Mouse (Mus musculus) midbrain, embryonic 16.5 days (tissue): ENCODE data around the gene Lancl3. TPM values are rescaled to one million over a fixed set of nuclear protein-coding genes. Genes with fewer than 3 reads are reported as not detected.

Experiments
- ATAC-seq: fragments of 200-750 bp; cut with Nextera tagmentation; 2 replicates; pipeline ENCODE4 v1.8.0; 2017; ENCODE audit warnings: moderate TSS enrichment
- H3K27ac ChIP-seq: fragments of 300-500 bp; sonication (generic); 2 replicates; pipeline ENCODE4 v1.5.1; 2014; ENCODE audit warnings: mild to moderate bottlenecking, low read length, mixed read lengths
- H3K27me3 ChIP-seq: fragments of 300-500 bp; sonication (generic); 2 replicates; pipeline ENCODE4 v1.6.1; 2014; ENCODE audit warnings: low read depth, low read length, mixed read lengths; ENCODE audit not compliant: control insufficient read depth, insufficient read depth
- H3K36me3 ChIP-seq: fragments of 300-500 bp; sonication (generic); 2 replicates; pipeline ENCODE4 v1.6.1; 2014; ENCODE audit warnings: mild to moderate bottlenecking, low read length, moderate library complexity, mixed read lengths; ENCODE audit not compliant: control insufficient read depth, insufficient read depth
- H3K4me1 ChIP-seq: fragments of 300-500 bp; sonication (generic); 2 replicates; pipeline ENCODE4 v1.6.1; 2014; ENCODE audit warnings: mild to moderate bottlenecking, low read length, mixed read lengths; ENCODE audit not compliant: control insufficient read depth, insufficient read depth
- H3K4me2 ChIP-seq: fragments of 300-500 bp; sonication (generic); 2 replicates; pipeline ENCODE4 v1.6.1; 2014; ENCODE audit warnings: mild to moderate bottlenecking, low read length, mixed read lengths
- H3K4me3 ChIP-seq: fragments of 300-500 bp; sonication (generic); 2 replicates; pipeline ENCODE4 v1.5.1; 2014; ENCODE audit warnings: low read depth, mild to moderate bottlenecking, low read length, moderate library complexity, mixed read lengths
- H3K9ac ChIP-seq: fragments of 300-500 bp; sonication (generic); 2 replicates; pipeline ENCODE4 v1.6.1; 2014; ENCODE audit warnings: low read depth, low read length, mixed read lengths
- H3K9me3 ChIP-seq: fragments of 300-500 bp; sonication (generic); replicated peaks from 2 replicates; pipeline ENCODE4 v1.6.1; 2014; ENCODE audit warnings: mild to moderate bottlenecking, low read length, mixed read lengths; ENCODE audit not compliant: control insufficient read depth, poor library complexity, severe bottlenecking
- whole genome bisulfite sequencing: fragments of 180-500 bp; shearing (Covaris S2); extraction: QIAGEN DNeasy Blood & Tissue Kit; methylation state at CpG from one replicate; pipeline ENCODE4 v1.1.7; 2014; 5-methylcytosine and 5-hydroxymethylcytosine counted together
- polyA plus RNA-seq: library from polyadenylated mRNA; unstranded; fragments of >200 nt; fragmentation: Nextera tagmentation; extraction: Ambion mirVana; gene quantifications from 2 replicates; pipeline ENCODE4 v1.2.1, GENCODE M21; 2015

Gene Lancl3
- polyA plus RNA-seq, 1 experiment from 2014 or later: 5.6 TPM

GRCm38 (mm10) chrX:9221206-9221605 is 21.5 kb downstream of the Lancl3 start:
- no peak overlapping the region for H3K4me2 ChIP-seq
- no peak overlapping the region for H3K4me3 ChIP-seq
- H3K9ac ChIP-seq: no peak overlapping the region
- no peak for ATAC-seq
- no peaks in the 10 kb centered on the region for H3K4me1 ChIP-seq
- H3K27me3 ChIP-seq: no peaks in the 10 kb centered on the region
- 26% methylated on average over 6 of the region's 6 CpGs for WGBS
- H3K9me3 ChIP-seq: no peaks in the 10 kb centered on the region
- no peak overlapping the region for H3K27ac ChIP-seq
- H3K36me3 ChIP-seq: no peaks in the 10 kb centered on the region

GRCm38 (mm10) chrX:9221736-9222135 is 22.0 kb downstream of the Lancl3 start:
- ATAC-seq: no peak
- 85% methylated on average over 4 of the region's 4 CpGs for WGBS
- Histone ChIP-seq H3K4me3 (no peak overlapping the region), H3K27me3 (no peaks in the 10 kb centered on the region), H3K27ac (no peak overlapping the region), H3K9ac (no peak overlapping the region), H3K36me3 (no peaks in the 10 kb centered on the region), H3K4me2 (no peak overlapping the region), H3K9me3 (no peaks in the 10 kb centered on the region), H3K4me1 (no peaks in the 10 kb centered on the region)

- no peak for ATAC-seq
- WGBS: 93% methylated on average over 3 of the region's 3 CpGs
These were observed 22.9 kb downstream of the Lancl3 start for GRCm38 (mm10) chrX:9222412-9223221.

GRCm38 (mm10) chrX:9227105-9227504 is 27.4 kb downstream of the Lancl3 start:
- Histone ChIP-seq H3K4me3 (no peak overlapping the region), H3K4me2 (no peak overlapping the region), H3K9me3 (no peaks in the 10 kb centered on the region), H3K27me3 (no peaks in the 10 kb centered on the region), H3K9ac (no peak overlapping the region), H3K4me1 (no peaks in the 10 kb centered on the region), H3K36me3 (no peaks in the 10 kb centered on the region), H3K27ac (no peak overlapping the region)
- WGBS: 73% methylated on average over 2 of the region's 2 CpGs
- ATAC-seq: no peak

More at GRCm38 (mm10) chrX:9222412-9223221, 22.9 kb downstream of the Lancl3 start:
- Histone ChIP-seq H3K27ac (no peak overlapping the region), H3K27me3 (no peaks in the 10 kb centered on the region), H3K4me1 (no peaks in the 10 kb centered on the region), H3K9me3 (no peaks in the 10 kb centered on the region), H3K4me3 (no peak overlapping the region), H3K9ac (no peak overlapping the region), H3K36me3 (no peaks in the 10 kb centered on the region), H3K4me2 (no peak overlapping the region)

- no peaks in the 10 kb centered on the region for H3K27me3 ChIP-seq
- peaks cover 6% of the 10 kb centered on the region; the same call in 1 of the 2 replicates for H3K4me1 ChIP-seq
- no peak overlapping the region for H3K9ac ChIP-seq
- 63% methylated on average over 5 of the region's 5 CpGs for WGBS
- H3K4me3 ChIP-seq: no peak overlapping the region
- H3K27ac ChIP-seq: no peak overlapping the region
- H3K4me2 ChIP-seq: no peak overlapping the region
- H3K9me3 ChIP-seq: no peaks in the 10 kb centered on the region
- no peaks in the 10 kb centered on the region for H3K36me3 ChIP-seq
- no peak for ATAC-seq
These were observed 41.3 kb downstream of the Lancl3 start for GRCm38 (mm10) chrX:9240737-9241591.

GRCm38 (mm10) chrX:9243381-9243864 is 43.7 kb downstream of the Lancl3 start:
- 0 out of 2 replicates have a peak, but pooled peaks have one; percentile 4 for ATAC-seq
- H3K4me2 ChIP-seq: no peak overlapping the region
- H3K4me1 ChIP-seq: peaks cover 6% of the 10 kb centered on the region; the same call in 1 of the 2 replicates
- no peaks in the 10 kb centered on the region for H3K27me3 ChIP-seq
- H3K27ac ChIP-seq: no peak overlapping the region
- WGBS: 47% methylated on average over 8 of the region's 8 CpGs
- no peak overlapping the region for H3K9ac ChIP-seq
- no peak overlapping the region for H3K4me3 ChIP-seq
- H3K36me3 ChIP-seq: no peaks in the 10 kb centered on the region
- H3K9me3 ChIP-seq: no peaks in the 10 kb centered on the region

GRCm38 (mm10) chrX:9244603-9245336 is 45.1 kb downstream of the Lancl3 start:
- H3K4me1 ChIP-seq: peaks cover 6% of the 10 kb centered on the region; the same call in 1 of the 2 replicates
- H3K4me3 ChIP-seq: no peak overlapping the region
- peak overlapping the region; percentile 26 for H3K4me2 ChIP-seq
- no peaks in the 10 kb centered on the region for H3K27me3 ChIP-seq
- peak overlapping the region; percentile 22; the same call in 1 of the 2 replicates for H3K27ac ChIP-seq
- ATAC-seq: peak; percentile 62
- H3K36me3 ChIP-seq: no peaks in the 10 kb centered on the region
- 0 out of 2 replicates have a peak overlapping the region, but pooled peaks have one; percentile 6 for H3K9ac ChIP-seq
- WGBS: 56% methylated on average over 12 of the region's 12 CpGs
- no peaks in the 10 kb centered on the region for H3K9me3 ChIP-seq

- Histone ChIP-seq H3K4me3 (no peak overlapping the region), H3K9me3 (no peaks in the 10 kb centered on the region), H3K9ac (no peak overlapping the region), H3K27ac (no peak overlapping the region), H3K36me3 (no peaks in the 10 kb centered on the region), H3K4me2 (no peak overlapping the region), H3K27me3 (no peaks in the 10 kb centered on the region), H3K4me1 (0 out of 2 replicates have a peak, but pooled peaks cover under 1% of the 10 kb centered on the region)
- peak; percentile 61; the same call in 1 of the 2 replicates for ATAC-seq
- 36% methylated on average over 5 of the region's 5 CpGs for WGBS
These were observed 49.2 kb downstream of the Lancl3 start for GRCm38 (mm10) chrX:9248911-9249310.
